Mouse (Mus musculus) cerebellum, postnatal 4 days (tissue): Measurements from ENCODE around the gene Adgrg5.

Experiments
- DNase-seq, 2 experiments: peaks; one replicate each; pipeline ENCODE4 v3.0.0; 2022; ENCODE audit warnings: low spot score in 2 of 2, mixed read lengths in 1 of 2

The Adgrg5 gene

DNA sequence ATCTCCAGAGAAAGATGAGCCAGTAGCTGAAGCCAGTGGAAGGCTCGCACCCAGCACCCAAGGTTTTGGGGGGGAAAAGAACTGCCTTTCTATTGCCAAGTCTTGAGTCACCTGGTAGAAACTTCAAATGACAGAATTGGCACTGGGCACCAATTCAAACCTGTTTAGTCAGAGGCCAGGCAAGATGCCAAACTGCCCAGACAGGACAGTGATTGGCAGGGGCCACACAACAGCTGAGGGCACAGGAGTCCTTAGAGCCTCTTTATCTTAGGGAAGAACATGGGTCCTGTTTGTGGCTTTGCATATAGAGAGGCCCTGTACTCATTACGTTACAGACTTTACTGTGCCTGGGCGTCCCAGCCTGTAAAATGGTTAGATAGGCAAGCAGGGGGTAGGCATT, 44.1 kb downstream of the Adgrg5 start:
- DNase-seq = no peak

- no peak for DNase-seq
These were observed 49.8 kb downstream of the Adgrg5 start for GRCm38 (mm10) chr8:94973270-94973669.

GRCm38 (mm10) chr8:94973786-94974185, 50.3 kb downstream of the Adgrg5 start:
- DNase-seq = no peak

GRCm38 (mm10) chr8:94974467-94975165, 51.1 kb downstream of the Adgrg5 start, which contains the start of gene Adgrg1:
TSS of gene Adgrg1 (plus strand) at chr8:94974751.
- DNase-seq = no peak

DNA sequence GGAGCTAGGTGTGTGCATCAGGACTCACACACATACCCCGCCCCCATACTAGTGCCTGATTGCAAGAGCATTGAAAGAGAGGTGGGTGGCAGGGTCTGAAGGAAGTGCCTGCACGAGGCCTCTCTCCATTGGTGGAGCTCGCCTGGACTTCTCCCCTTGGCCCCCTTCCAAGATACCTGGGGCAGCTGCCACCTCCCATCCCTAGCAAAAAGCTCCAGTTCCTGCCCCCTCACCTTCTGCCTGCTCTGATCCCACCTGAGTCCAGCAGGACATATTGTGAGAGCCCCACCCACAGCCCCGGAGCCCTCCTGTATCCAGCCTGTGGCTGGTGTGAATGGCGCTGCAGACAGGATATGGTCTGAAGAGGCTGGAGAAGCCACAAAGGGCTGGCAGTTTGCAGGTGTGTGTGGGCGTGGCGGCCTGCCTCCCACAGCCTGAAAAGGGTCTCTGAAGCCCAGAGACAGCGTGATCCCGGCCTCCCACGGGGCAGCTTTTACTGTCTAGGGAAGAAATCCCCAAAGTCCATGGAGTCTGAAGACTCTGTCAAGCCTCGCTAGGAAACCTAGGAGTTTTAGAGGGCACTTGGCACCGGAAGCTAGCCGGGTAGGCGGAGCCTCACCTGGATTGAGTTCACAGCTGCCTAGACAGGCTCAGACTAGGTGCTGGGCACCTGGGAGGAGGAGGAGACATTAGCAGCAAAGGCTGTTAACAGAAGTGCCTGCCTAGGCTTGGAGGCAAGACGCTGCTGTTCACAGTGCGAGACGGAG, 53.3 kb downstream of the Adgrg5 start:
- no peak for DNase-seq

GRCm38 (mm10) chr8:94978131-94978530, 54.6 kb downstream of the Adgrg5 start:
- DNase-seq = peak in 1 of 2 experiments; percentile 22

DNA sequence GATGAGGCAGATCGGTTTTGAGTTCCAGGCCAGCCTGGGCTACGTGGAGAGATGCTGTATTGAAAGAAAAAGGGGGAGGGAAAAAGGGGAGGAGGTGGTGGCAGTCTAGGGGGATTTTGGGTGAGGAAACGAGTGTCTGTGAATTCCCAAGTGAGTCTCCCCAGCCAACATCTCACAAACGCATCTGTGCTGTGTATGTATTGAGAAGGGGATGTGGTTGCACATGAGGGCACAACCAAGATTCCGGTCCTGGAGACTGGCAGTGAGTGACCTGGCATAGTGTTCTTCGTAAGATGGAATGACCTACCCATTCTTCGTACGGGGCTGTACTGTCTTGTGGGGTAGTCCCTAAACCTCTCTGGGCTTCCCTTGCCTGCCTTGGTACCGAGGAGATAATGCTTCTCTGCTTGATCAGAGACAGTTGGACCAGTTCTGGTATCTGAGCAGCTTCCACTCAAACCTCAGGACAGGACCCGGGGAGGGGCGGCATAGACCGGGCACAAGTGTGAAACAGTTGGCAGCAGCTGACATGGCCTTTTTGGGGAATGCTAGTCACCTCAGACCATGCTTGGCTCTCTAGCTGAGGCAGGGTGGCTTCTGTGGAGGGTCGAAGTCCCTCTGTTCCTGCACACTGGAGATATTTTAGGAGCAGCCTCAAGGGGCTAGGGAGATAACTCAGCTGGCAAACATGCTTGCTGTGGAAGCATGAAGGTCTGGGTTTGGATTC, 55.3 kb downstream of the Adgrg5 start:
- DNase-seq = no peak

- DNase-seq = no peak
These were observed 56.7 kb downstream of the Adgrg5 start for GRCm38 (mm10) chr8:94980176-94980575.

DNA sequence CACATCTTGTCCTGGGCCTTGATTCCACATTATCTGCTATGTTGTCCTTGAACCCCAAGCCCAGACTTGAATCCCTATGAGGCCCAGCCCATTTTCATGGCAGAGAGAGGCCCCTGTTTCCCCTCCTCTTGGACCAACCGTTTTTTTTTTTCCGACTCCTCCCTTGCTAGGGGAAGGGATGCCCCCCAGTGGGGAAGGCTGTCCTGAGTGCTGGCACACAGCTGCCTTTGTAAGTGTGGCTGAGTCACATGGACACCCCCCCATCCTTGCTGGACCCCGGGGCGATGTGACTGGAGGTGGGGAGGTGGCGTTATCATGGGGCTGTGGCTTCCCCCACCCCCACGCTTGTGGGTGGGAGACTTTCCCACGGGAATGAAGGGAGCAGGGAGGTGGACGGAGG, 57.5 kb downstream of the Adgrg5 start:
- DNase-seq = no peak

DNA sequence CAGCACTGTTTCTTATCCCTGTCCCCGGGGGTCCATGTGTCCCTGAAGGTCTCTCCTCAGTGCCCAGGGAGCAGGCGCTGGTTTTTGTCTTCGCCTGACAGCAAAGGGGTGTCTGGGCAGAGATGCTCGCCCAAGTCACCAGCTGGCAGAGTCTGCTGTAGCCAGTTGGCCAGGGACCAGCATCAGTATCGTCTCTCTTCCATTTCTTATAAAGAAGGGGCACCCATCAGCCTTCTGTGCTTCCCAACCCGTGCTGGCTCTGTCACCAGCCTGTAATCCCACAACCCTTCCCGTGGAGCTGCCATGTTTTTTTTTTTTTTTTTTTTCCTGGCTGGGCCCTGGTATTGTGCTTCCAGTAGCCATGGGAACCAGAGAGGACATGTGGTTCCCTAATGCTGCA, 58.4 kb downstream of the Adgrg5 start:
- peak in 1 of 2 experiments; percentile 69 for DNase-seq

DNA sequence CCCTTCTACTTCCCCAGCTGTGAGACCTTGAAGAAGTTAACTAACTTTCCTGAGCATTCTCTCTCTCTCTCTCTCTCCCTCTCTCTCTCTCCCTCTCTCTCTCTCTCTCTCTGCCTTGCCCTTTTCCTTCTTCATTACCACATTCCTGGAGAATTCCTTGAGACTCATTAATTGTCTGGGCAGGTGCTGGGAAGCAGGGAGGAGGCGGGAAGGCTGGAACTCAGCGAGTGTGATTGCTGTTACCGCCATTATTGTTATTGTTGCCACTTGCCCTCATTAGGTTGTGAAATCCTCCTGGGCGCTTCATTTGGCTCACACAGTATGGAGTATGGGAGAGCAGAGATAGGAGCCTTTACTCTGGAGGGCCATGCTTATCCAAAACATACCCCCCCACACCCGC, 59.7 kb downstream of the Adgrg5 start:
- DNase-seq = no peak

DNA sequence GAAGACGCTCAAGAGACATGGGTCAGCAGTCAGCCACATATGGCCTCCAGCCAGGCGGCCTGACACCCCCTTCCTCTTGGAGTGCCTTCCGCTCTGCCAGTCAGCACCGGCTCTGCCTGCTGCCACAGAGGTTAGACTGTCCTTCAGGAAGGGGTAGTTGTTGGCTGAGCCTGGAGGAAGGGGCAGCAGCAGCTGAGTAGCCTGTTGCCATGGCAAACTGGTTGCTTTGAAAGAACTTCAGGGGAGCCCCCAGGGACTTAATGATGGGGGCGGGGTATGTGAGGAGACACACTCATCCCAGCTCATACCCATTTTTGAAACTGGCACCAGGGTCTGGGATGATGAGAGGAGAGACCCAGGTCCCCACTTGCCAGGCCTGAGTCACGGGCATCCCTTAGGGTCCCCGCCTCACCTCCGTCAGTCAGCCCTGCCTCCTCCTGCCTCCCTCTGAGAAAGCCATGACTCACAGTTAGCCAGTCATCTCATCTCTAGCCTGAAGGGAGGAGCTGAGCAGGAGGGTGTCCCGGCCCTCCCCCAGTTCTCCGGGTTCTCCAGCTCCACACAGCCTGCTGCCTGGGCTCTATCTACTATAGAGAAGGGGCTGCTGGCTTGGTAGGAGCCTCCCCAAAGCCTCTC, 60.5 kb downstream of the Adgrg5 start:
- DNase-seq = peak in 1 of 2 experiments; percentile 64

- peak in 1 of 2 experiments; percentile 18 for DNase-seq
These were observed 61.5 kb downstream of the Adgrg5 start for GRCm38 (mm10) chr8:94985023-94985422.

DNA sequence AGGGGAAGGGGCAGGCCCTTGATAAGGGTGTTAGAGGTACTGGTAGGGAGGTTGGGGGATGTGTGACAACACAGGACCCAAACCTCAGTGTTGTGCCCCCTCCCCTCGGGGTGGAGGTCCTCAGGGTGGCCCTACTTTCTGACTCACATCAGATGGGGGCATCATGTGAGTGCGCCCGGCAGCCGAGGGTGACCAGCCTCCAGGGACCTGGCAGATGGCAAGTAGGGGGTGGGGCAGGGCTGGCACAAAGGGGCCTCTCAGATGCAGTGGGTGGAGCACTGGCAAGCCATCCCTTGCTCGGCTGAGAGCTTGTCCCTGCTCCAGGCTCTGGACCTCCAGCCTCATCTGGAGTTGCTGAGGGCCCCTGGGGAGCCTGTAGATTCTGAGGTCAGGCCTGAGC, 63.2 kb downstream of the Adgrg5 start:
- DNase-seq = peak; percentile 56 to 79

DNA sequence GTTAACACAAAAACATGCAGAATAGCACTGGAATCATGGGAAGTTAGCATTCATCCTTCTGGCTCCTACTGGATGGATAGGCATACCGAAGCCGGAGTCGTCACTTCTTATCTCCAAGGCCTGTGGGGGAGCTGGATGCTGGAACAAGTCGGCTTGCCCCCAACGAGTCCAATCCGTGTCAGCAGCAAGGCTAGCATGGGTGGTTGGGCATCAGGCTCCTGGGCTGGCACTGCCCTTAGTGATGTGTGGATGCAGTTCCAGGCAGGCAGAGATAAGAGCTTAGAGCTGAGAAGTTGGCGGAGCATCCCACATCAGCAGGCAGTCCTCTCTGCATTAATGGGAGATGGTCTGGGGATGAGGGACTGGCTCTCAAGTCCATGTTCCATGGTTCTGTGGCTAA, 64.1 kb downstream of the Adgrg5 start:
- DNase-seq = no peak

DNA sequence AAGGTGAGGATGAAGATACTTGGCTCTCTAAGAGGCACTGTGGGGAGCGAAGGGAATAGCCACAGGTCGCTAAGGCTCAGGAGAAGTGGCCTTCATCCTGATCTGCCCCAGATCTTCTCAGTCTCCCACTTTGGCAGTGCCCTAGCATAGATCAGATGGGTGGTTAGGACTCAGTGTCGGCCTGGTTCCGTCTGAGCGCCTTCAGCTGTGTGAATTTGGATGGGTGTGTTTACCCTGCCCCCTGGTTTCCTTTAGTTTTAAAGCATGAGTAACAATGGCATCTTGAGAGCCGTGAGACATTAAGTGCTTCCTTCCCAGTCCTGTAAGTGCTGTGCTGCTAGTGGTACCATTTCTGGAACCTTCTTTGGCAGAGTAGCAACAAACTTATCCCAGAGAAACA, 65.1 kb downstream of the Adgrg5 start:
- no peak for DNase-seq

DNA sequence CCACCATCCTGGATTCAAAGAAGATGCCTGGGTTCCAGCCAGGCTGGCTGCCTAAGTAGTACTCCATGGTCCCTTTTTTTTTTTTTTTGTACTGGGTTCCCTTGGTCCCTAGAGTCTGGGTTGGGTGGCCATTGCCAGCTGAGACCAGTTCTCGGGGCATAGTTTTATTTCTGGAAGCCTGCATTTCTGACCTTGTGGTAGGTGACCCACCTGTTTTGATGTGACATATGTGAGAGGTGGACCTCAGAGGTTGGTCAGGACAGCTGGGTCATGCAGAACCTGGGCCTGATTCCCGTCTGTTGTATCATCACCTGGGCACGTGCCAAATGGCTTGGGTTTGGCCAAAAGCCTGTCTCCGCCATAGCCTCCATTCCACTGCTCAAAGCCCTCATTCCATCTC, 66.2 kb downstream of the Adgrg5 start:
- DNase-seq = peak in 1 of 2 experiments; percentile 62

- no peak for DNase-seq
These were observed 67.3 kb downstream of the Adgrg5 start for GRCm38 (mm10) chr8:94990598-94991453.

- DNase-seq = no peak
These were observed 68.0 kb downstream of the Adgrg5 start for GRCm38 (mm10) chr8:94991454-94991994.

DNA sequence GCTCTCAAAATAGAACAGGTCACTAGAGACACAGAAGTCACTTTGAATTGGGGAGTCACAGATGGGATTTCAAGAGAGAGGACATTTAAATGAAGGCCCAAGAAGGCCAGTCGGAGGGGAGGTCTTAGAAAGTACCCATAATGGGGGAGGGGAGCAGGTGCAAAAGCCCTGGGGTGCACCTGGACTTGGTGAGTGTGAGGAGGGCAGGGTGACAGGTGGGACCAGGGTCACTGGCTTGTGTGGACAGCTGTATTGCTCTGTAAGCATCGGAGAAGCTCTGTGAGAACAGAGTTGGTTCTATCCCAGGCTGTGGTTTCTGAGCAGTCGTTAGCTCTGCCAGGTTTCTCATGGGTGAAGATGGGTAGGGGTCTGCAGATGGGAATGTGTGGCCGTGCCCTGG, 68.5 kb downstream of the Adgrg5 start:
- no peak for DNase-seq

DNA sequence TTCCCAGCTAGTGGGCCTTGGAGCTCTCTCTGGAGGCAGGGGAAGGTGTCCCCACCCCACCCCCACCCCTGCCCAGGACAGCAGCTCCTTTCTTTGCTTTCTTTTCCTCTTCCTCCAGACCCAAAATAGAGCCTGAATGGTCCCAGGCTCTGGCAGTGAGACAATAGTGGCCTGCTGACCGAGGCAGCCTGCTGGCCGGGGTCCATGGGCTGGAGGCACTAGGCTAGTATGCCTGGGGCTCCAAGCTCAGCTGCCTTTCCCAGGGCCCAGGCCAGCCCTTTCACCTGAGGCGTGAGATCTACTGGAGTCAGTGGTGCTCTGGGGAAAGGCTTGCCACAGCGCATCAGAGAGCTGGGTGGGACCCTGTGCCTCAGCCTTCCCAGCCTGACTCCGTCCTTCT, 69.0 kb downstream of the Adgrg5 start:
- DNase-seq = peak; percentile 52 to 71
